Mouse (Mus musculus): ENCODE measurements around the gene Gp9. TPM values are rescaled to one million over a fixed set of nuclear protein-coding genes. Genes with fewer than 3 reads are reported as not detected.

Gp9 gene
- polyA plus RNA-seq, 2 experiments, result 1.4 to 2.0 TPM

DNA sequence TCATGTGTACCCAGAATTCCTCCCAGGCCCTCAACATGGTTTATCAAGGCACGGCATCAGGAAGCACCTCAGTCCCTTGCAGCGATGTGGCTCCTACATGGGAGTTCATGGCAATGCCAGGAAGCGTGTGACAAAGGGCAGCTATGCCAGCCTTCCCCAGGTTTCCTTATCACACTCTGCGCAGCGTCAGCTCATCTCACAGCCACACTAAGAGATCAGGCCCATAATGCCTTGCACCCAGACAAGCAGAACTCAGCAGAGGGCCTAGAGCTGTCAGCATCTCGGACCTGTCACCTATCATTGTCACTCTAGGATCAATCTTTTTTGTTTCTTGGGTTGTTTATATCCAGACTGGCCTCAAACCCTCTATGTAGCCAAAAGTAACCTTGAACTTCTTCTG is 21.7 kb downstream of the Gp9 start:
- Histone ChIP-seq H3K9me3 (ENCODE audit: control insufficient read depth, low read length) (no peaks in the 10 kb centered on the region), H3K27me3 (ENCODE audit: control insufficient read depth, insufficient read depth, low read length) (no peaks in the 10 kb centered on the region), H3K4me3 (replicated peaks; ENCODE audit: low read length) (no peak overlapping the region), H3K4me1 (ENCODE audit: control insufficient read depth, insufficient read depth, low read length) (no peaks in the 10 kb centered on the region), H3K9ac (ENCODE audit: low read depth, low read length, severe bottlenecking) (no peak overlapping the region), H3K4me2 (replicated peaks; ENCODE audit: low read depth, low read length, severe bottlenecking) (no peak overlapping the region), H3K36me3 (ENCODE audit: control insufficient read depth, insufficient read depth, low read length) (peaks cover 6% of the 10 kb centered on the region; the same call in 1 of the 2 replicates), H3K27ac (replicated peaks; ENCODE audit: low read depth, low read length) (no peak overlapping the region)
- TF ChIP-seq POLR2A (IDR thresholded peaks at IDR 0.05; ENCODE audit: borderline replicate concordance, extremely low read depth, insufficient read depth, insufficient read length), result no peak
- 86% methylated on average over 6 of the region's 6 CpGs for WGBS
- ATAC-seq (ENCODE audit: low FRiP score, low read depth) (no peak), DNase-seq (ENCODE audit: low spot score) (no peak)

DNA sequence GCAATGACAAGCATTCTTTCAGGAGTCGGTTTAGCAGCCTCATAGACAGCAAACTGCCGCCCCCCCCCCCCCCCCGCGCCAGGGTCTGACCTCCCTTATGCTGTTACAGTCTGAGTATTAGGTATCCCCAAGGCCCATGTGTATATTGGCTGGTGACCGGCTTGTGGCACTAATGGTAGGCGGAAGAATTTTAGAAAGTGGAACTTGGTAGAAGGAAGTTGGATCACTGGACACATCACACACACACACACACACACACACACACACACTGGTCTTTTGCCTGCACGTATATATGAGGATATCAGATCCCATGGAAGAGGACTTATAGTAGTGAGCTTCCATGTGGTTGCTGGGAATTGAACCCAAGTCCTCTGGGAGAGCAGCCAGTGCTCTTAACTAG is 24.6 kb downstream of the Gp9 start:
- DNase-seq (ENCODE audit: low spot score) (no peak), ATAC-seq (ENCODE audit: low FRiP score, low read depth) (no peak)
- H3K4me3 ChIP-seq (replicated peaks; ENCODE audit: low read length), result no peak overlapping the region
- no peaks in the 10 kb centered on the region for H3K9me3 ChIP-seq (ENCODE audit: control insufficient read depth, low read length)
- H3K27me3 ChIP-seq (ENCODE audit: control insufficient read depth, insufficient read depth, low read length), result no peaks in the 10 kb centered on the region
- no peak overlapping the region for H3K9ac ChIP-seq (ENCODE audit: low read depth, low read length, severe bottlenecking)
- H3K4me1 ChIP-seq (ENCODE audit: control insufficient read depth, insufficient read depth, low read length), result no peaks in the 10 kb centered on the region
- H3K27ac ChIP-seq (replicated peaks; ENCODE audit: low read depth, low read length), result no peak overlapping the region
- no peak for TF ChIP-seq POLR2A (IDR thresholded peaks at IDR 0.05; ENCODE audit: borderline replicate concordance, extremely low read depth, insufficient read depth, insufficient read length)
- H3K4me2 ChIP-seq (replicated peaks; ENCODE audit: low read depth, low read length, severe bottlenecking), result no peak overlapping the region
- H3K36me3 ChIP-seq (ENCODE audit: control insufficient read depth, insufficient read depth, low read length), result 0 out of 2 replicates have a peak, but pooled peaks cover 6% of the 10 kb centered on the region
- WGBS, result 77% methylated on average over 5 of the region's 7 CpGs

DNA sequence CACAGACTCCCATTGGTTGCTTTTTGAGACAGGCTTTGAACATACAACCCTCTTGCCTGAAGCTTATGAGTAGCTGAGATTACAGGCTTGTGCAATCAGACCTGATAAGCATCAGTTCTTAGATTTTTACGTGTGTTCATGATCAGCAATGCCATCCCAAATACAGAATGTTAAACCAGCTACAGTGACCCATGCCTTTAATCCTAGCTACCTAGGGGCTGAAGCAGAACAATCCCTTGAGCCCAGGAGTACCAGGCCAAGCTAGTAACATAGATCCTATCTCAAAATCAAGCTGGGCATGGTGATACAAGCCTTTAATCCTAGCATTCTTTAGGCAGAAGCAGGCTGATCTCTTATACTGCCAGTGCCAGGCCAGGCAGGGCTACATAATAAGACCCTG is 26.2 kb downstream of the Gp9 start:
- ATAC-seq (ENCODE audit: low FRiP score, low read depth) (no peak), DNase-seq (ENCODE audit: low spot score) (no peak)
- H3K27me3 ChIP-seq (ENCODE audit: control insufficient read depth, insufficient read depth, low read length), result no peaks in the 10 kb centered on the region
- 77% methylated on average over 1 of the region's 1 CpGs for WGBS
- H3K9me3 ChIP-seq (ENCODE audit: control insufficient read depth, low read length), result no peaks in the 10 kb centered on the region
- no peak overlapping the region for H3K27ac ChIP-seq (replicated peaks; ENCODE audit: low read depth, low read length)
- H3K4me3 ChIP-seq (replicated peaks; ENCODE audit: low read length), result no peak overlapping the region
- no peak overlapping the region for H3K9ac ChIP-seq (ENCODE audit: low read depth, low read length, severe bottlenecking)
- no peak for TF ChIP-seq POLR2A (IDR thresholded peaks at IDR 0.05; ENCODE audit: borderline replicate concordance, extremely low read depth, insufficient read depth, insufficient read length)
- H3K4me1 ChIP-seq (ENCODE audit: control insufficient read depth, insufficient read depth, low read length), result no peaks in the 10 kb centered on the region
- H3K36me3 ChIP-seq (ENCODE audit: control insufficient read depth, insufficient read depth, low read length), result 0 out of 2 replicates have a peak, but pooled peaks cover 10% of the 10 kb centered on the region
- H3K4me2 ChIP-seq (replicated peaks; ENCODE audit: low read depth, low read length, severe bottlenecking), result no peak overlapping the region

DNA sequence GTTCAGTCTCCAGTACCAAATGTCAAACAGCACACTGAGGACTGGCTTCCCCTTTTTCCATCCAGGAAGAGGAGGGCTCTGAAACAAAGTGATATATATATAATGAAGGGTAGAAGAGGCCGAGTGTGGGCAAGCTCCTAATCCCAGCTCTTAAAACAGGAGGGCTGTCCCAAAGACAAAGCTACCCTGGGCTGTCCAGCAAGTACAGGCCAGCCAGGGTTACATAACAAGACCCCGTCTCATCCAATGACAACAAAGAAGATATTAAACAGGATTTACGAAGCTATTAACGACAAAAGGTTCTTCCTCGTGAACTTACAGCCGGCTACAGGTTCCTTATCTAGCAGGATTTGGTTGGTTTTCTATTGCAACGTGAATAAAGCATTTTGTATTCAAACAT is 27.0 kb downstream of the Gp9 start:
- peaks cover 1% of the 10 kb centered on the region; the same call in 1 of the 2 replicates for H3K4me1 ChIP-seq (ENCODE audit: control insufficient read depth, insufficient read depth, low read length)
- no peak overlapping the region for H3K9ac ChIP-seq (ENCODE audit: low read depth, low read length, severe bottlenecking)
- no peak for TF ChIP-seq POLR2A (IDR thresholded peaks at IDR 0.05; ENCODE audit: borderline replicate concordance, extremely low read depth, insufficient read depth, insufficient read length)
- no peak overlapping the region for H3K27ac ChIP-seq (replicated peaks; ENCODE audit: low read depth, low read length)
- 73% methylated on average over 7 of the region's 7 CpGs for WGBS
- no peak for DNase-seq (ENCODE audit: low spot score)
- H3K4me3 ChIP-seq (replicated peaks; ENCODE audit: low read length), result no peak overlapping the region
- H3K9me3 ChIP-seq (ENCODE audit: control insufficient read depth, low read length), result no peaks in the 10 kb centered on the region
- 0 out of 2 replicates have a peak, but pooled peaks cover 3% of the 10 kb centered on the region for H3K36me3 ChIP-seq (ENCODE audit: control insufficient read depth, insufficient read depth, low read length)
- H3K4me2 ChIP-seq (replicated peaks; ENCODE audit: low read depth, low read length, severe bottlenecking), result no peak overlapping the region
- no peaks in the 10 kb centered on the region for H3K27me3 ChIP-seq (ENCODE audit: control insufficient read depth, insufficient read depth, low read length)
- ATAC-seq (ENCODE audit: low FRiP score, low read depth), result no peak

DNA sequence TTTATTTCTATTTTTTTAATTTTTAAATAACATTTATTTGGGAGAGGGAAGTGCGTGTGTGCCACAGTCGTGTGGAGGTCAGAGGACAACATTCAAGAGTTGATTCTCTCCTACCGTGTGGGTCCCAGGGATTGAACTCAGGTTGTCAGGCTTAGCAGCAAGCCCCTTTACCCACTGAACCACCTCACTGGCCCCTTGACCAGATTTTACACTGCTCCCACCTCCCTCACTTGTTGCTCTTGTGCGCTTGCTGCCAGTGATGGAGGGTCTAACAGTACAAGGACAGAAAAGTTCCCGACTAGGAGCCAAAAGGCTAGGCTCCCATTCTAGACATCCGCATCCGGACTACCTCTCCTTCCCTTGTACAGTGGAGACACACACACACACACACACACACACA is 27.6 kb downstream of the Gp9 start:
- no peak for DNase-seq (ENCODE audit: low spot score)
- no peak overlapping the region for H3K27ac ChIP-seq (replicated peaks; ENCODE audit: low read depth, low read length)
- H3K4me3 ChIP-seq (replicated peaks; ENCODE audit: low read length), result no peak overlapping the region
- H3K9me3 ChIP-seq (ENCODE audit: control insufficient read depth, low read length), result no peaks in the 10 kb centered on the region
- H3K36me3 ChIP-seq (ENCODE audit: control insufficient read depth, insufficient read depth, low read length), result 0 out of 2 replicates have a peak, but pooled peaks cover 3% of the 10 kb centered on the region
- no peak for ATAC-seq (ENCODE audit: low FRiP score, low read depth)
- no peak overlapping the region for H3K9ac ChIP-seq (ENCODE audit: low read depth, low read length, severe bottlenecking)
- peaks cover 6% of the 10 kb centered on the region; the same call in 1 of the 2 replicates for H3K4me1 ChIP-seq (ENCODE audit: control insufficient read depth, insufficient read depth, low read length)
- no peak overlapping the region for H3K4me2 ChIP-seq (replicated peaks; ENCODE audit: low read depth, low read length, severe bottlenecking)
- 88% methylated on average over 7 of the region's 7 CpGs for WGBS
- H3K27me3 ChIP-seq (ENCODE audit: control insufficient read depth, insufficient read depth, low read length), result no peaks in the 10 kb centered on the region
- TF ChIP-seq POLR2A (IDR thresholded peaks at IDR 0.05; ENCODE audit: borderline replicate concordance, extremely low read depth, insufficient read depth, insufficient read length), result no peak

DNA sequence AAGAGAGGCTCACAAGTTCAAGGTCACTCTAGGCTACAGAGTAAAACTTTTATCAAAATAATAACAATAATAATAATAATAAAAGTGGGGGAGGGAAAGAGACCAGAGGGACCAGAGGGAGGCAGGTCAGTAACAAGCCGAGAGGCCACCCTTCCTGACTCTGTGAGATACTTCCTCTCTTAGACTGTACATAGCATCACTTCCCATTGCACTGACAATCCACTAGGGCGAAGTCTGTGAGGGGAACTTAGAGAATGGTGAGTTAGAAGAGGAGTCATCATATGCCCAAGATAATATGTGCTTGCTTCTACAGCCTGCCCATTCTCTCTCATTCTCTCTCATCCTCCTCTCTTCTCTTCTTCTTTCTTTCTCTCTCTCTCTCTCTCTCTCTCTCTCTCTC is 28.2 kb downstream of the Gp9 start:
- Histone ChIP-seq H3K4me1 (ENCODE audit: control insufficient read depth, insufficient read depth, low read length) (peaks cover 6% of the 10 kb centered on the region; the same call in 1 of the 2 replicates), H3K36me3 (ENCODE audit: control insufficient read depth, insufficient read depth, low read length) (0 out of 2 replicates have a peak, but pooled peaks cover 3% of the 10 kb centered on the region), H3K27me3 (ENCODE audit: control insufficient read depth, insufficient read depth, low read length) (no peaks in the 10 kb centered on the region), H3K27ac (replicated peaks; ENCODE audit: low read depth, low read length) (no peak overlapping the region), H3K9ac (ENCODE audit: low read depth, low read length, severe bottlenecking) (no peak overlapping the region), H3K4me2 (replicated peaks; ENCODE audit: low read depth, low read length, severe bottlenecking) (no peak overlapping the region), H3K4me3 (replicated peaks; ENCODE audit: low read length) (no peak overlapping the region), H3K9me3 (ENCODE audit: control insufficient read depth, low read length) (no peaks in the 10 kb centered on the region)
- TF ChIP-seq POLR2A (IDR thresholded peaks at IDR 0.05; ENCODE audit: borderline replicate concordance, extremely low read depth, insufficient read depth, insufficient read length), result no peak
- DNase-seq (ENCODE audit: low spot score) (no peak), ATAC-seq (ENCODE audit: low FRiP score, low read depth) (no peak)
- whole genome bisulfite sequencing, result 82% methylated on average over 2 of the region's 2 CpGs

All from limb, embryonic 14.5 days (tissue).